Mouse (Mus musculus): ENCODE results near the gene Inpp5e.

Gene Inpp5e

GRCm38 (mm10) chr2:26362991-26363390, 46.0 kb downstream of the Inpp5e start:
- DNase-seq (ENCODE audit: low spot score): no peak

GRCm38 (mm10) chr2:26360772-26361171, 48.2 kb downstream of the Inpp5e start, which contains the start of gene Card9:
Gene Card9 (minus strand): TSS chr2:26360918.
- no peak for DNase-seq (ENCODE audit: low spot score)

DNA sequence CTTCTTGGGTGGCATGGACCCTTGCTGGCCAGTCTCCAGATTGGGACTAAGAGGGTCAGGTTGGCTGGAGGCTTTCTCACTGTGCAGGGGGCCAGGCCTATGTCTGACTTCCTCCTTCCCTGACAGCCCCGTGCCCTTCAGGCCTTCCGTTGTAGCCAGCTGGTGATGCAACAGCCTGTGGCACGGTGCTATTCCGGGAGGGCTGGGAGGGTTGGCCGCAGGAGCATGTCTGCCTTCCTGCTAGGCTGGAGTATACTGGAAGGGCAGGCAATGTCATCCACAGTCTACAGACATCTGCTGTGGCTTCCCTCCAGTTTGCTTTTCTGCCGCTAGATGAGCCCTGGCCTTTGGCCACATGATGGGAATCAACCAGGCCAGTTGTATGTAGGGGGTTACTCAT, 49.0 kb downstream of the Inpp5e start:
- DNase-seq (ENCODE audit: low spot score): no peak

DNA sequence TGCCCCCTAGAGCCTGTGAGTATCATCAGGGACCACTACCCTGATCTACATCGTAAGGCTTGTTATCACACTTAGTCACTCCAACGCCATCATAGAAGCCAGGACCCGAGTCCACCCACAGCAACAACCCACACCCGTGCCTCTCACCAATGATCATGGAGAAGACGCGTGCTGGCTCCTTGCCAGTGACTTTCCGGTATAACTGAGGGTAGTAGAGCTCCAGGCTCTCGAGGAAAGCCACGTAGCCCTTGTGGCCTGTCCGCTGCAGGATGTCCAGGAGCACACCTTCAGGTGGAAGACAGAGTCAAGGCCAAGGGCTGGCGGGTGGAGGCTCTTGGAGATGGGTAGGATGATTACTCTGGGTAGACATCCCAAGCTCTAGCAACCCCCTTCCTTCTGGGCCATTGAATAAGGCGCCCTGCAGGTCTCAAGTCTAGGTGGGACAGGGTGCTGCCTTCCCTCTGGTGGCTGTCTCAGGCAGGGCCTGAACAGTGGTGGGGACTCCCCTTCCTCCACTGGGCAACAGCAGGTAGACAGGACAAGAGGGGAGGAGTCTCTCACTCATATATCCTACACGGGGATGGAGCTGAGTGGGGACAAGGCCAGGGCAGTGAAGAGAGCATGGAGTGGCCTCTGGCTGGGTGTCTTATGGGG, 50.2 kb downstream of the Inpp5e start:
- DNase-seq (ENCODE audit: low spot score): no peak

- no peak for DNase-seq (ENCODE audit: low spot score)
Measured at GRCm38 (mm10) chr2:26357484-26357883, 51.5 kb downstream of the Inpp5e start.

- DNase-seq (ENCODE audit: low spot score): no peak
Measured at GRCm38 (mm10) chr2:26356678-26357077, 52.3 kb downstream of the Inpp5e start.

GRCm38 (mm10) chr2:26356231-26356630, 52.8 kb downstream of the Inpp5e start:
- no peak for DNase-seq (ENCODE audit: low spot score)

DNA sequence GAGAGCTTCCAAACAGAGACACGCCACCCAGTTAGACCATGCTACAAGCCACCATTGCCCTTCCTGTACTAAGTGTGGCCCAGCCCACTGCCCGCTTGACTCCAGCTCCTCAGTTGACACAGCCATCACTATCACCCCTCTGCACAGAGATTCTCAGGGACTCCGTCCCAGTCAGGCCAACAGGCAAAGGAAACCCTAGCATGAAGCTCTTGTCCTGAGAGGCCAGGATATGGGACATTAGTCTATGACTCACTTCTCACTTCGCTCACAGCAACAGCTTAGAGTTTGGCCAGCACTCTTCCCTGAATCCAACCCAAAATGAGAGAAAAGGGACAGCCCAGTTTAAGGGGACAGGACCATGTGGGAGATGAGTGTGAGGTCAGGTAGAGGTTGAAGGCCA, 54.6 kb downstream of the Inpp5e start:
- no peak for DNase-seq (ENCODE audit: low spot score)

DNA sequence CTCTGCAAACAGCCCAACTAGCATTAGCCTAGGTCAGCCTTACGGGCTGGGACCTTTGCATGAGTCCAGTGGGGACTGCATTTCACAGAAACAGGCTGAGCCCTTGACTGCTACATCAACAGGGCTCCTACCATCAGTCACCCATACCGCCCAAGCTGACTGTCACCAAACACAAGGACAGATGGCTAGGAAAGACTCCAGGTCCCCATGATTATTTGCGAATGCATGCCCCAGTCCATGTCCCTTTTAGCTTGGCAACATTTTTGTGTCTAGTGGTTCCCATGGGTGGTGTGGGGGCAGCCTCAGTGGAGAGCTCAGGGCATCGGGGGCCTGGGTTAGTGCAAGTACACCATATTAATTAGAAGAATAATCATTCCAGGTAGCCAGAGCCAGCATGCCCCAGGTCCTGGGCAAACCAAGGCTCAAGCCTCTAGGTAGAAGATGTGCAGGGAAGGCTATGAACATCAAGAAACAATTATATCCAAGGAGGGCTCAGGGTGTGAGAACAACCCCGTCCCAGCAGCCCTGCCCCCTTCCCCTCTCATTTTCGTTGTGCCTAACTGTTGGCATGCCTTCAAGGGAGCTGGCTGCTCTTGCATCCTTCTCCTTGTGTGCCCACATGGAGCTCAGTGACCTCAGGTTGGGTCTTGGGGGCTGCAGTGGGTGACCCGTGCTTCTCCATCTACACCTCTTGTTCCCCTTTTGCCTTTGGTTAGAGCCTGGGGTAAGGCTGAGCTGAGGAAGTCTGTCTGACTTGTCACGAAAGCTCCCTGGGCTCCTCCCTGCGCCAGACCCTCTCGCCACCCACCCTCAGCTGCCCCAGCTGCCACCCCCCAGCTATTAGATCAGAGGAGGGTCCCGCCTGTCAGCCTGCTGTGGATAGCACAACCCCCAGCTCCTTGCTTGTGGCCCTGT, 55.7 kb downstream of the Inpp5e start:
- DNase-seq (ENCODE audit: low spot score): no peak

GRCm38 (mm10) chr2:26352291-26352910, 56.6 kb downstream of the Inpp5e start:
- no peak for DNase-seq (ENCODE audit: low spot score)

DNA sequence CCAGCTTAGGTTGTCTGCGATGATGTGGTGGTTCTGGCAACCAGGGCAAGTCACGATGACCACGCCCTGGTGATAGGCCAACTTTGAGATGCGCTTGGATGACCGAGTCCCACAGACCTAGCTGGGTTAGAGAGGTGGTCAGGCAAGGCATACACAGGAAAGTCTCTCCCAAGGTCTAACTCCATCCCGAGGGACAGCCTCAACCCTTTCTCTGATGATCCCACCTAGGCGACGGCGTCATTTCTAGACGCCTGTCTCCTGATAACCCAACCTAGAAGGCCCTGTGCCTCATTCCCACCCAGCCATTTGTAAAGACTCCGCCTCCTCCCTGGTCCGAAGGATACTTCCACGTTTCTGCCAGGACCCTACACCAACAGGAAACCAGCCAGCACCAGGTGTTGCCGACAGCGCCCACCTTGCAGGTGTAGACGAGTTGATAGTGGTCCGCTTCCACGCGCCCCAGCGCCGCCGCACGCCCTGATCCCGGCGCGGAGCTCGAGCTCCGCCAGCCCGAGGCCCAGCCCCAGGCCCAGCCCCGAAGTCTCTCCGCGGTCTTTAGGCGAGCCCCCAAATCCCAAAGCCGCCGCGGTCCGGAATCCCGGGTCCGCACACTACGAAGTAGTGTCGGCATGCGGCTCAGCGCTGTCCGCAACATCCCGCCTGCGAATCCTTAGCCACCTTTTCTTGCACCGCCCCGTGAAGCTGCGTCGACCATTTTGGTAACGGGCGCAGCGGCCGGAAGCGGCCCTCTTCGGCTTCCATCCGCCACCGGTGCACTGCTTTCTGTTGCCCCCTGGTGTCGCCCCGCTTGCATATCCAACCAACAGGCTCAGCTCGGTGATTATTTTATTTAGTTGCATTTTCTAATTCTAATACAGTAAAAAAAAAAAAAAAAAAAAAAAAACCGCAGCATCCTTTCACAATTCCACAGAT, 57.4 kb downstream of the Inpp5e start, which contains the start of gene Dnlz:
Gene Dnlz (minus strand): TSS at position 753 of the 933 bp plus-strand sequence.
- peak; percentile 87 for DNase-seq (ENCODE audit: low spot score)

- DNase-seq (ENCODE audit: low spot score): no peak
Measured at GRCm38 (mm10) chr2:26348241-26348640, 60.8 kb downstream of the Inpp5e start.
